Mouse (Mus musculus) left cerebral cortex, adult 18-20 months (tissue): ENCODE data around the gene Slc39a3. TPM values are rescaled to one million over a fixed set of nuclear protein-coding genes. Genes with fewer than 3 reads are reported as not detected.
"Not testable (repeated sequence)": the region's sequence is repeated elsewhere in the genome, so short reads cannot be mapped to it uniquely, and the experiment has no call there.

Experiments
- DNase-seq, 2 experiments: peaks; one replicate each; pipeline ENCODE4 v3.0.0; 2021 to 2022; ENCODE audit warnings: low spot score in 2 of 2, mixed read lengths in 1 of 2
- total RNA-seq, 2 experiments: library from RNA; stranded (reverse); gene quantifications; 2 replicates each; pipeline ENCODE4 v1.2.3; 2021

Gene Slc39a3
- total RNA-seq, 2 experiments from 2014 or later = 56.9 to 60.1 TPM

DNA sequence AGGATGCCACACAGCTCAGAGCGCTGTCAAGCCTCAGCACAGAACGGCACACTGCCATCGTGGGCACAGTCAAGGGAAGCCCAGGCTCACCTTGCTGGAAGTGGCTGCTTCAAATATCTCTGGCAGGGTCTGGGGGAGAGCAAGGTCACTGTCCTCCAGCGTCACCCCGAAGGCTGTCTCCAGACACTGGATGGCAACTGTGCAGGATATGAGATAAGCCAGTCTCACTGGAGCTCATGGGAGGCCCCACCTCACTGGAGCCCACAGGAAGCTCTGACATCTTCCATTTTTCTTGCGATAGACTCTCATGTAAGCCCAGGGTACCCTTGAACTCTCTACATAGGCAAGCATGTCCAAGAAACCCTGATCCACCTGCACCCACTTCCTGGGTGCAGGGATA is 13.9 kb upstream of the Slc39a3 start:
- no peak for DNase-seq

DNA sequence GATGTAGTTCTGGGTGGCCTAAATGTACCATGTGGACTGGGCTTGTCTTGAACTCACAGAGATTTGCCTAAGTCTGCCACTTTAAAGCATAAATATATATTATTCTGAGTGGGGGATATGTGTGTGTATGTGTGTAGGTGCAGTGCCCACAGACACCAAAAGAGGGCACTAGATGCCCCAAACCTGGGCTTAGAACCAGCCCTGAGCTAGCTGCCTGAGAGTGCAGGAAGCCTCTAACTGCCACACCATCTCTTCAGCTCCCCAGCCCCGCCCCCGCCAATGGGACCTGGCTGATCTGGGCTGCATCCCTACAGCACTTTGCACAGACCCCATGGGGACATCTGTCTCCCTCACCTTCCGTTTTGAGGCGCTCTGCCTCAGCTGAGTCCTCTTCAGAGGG is 13.4 kb upstream of the Slc39a3 start:
- no peak for DNase-seq

DNA sequence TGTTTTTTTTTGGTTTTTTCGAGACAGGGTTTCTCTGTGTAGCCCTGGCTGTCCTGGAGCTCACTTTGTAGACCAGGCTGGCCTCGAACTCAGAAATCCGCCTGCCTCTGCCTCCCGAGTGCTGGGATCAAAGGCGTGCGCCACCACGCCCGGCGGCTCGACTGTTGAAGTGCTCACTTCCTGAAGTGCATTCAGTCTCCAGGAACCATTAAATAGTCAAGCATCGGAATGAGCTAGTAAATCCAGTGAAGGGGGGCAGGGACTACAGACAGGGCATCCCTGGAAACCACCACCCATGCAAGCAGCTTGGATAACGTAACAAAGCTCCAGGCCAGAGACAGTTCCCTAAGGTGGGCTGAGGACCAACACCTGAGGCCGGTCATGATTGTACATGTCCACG is 8.0 kb upstream of the Slc39a3 start:
- not testable (repeated sequence) for DNase-seq

- peak; percentile 73 to 79 for DNase-seq
Observed at GRCm38 (mm10) chr10:81041458-81042175, 4.4 kb upstream of the Slc39a3 start.

- DNase-seq = no peak
Observed at GRCm38 (mm10) chr10:81036251-81036650, 975 bp downstream of the Slc39a3 start.

- DNase-seq = no peak
Observed at GRCm38 (mm10) chr10:81033586-81033985, 3.6 kb downstream of the Slc39a3 start.

GRCm38 (mm10) chr10:81029031-81029430 is 8.2 kb downstream of the Slc39a3 start:
- DNase-seq = no peak

GRCm38 (mm10) chr10:81028219-81028618 is 9.0 kb downstream of the Slc39a3 start:
- no peak for DNase-seq

GRCm38 (mm10) chr10:81027331-81027730 is 9.9 kb downstream of the Slc39a3 start:
- peak; percentile 27 to 60 for DNase-seq

DNA sequence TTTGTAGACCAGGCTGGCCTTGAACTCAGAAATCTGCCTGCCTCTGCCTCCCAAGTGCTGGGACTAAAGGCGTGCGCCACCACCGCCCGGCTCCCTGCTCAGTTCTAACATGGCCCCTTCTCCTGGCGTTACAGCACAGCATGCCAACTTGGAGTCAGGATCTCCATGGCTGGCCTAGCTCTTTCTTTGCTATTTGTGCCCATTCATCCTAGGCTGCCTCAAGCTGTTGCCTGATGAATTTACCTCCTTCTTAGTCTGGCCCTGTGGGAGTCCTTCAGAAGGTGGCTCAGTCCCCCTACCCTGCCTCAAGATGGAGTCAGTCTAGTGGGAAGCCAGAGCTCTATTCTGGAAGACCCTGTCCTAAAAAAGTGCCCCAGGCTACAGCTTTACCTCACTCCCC is 10.4 kb downstream of the Slc39a3 start:
- no peak for DNase-seq

GRCm38 (mm10) chr10:81025639-81026275 is 11.5 kb downstream of the Slc39a3 start, which contains the start of gene Diras1:
Gene Diras1 (minus strand): TSS chr10:81025662.
- no peak for DNase-seq

DNA sequence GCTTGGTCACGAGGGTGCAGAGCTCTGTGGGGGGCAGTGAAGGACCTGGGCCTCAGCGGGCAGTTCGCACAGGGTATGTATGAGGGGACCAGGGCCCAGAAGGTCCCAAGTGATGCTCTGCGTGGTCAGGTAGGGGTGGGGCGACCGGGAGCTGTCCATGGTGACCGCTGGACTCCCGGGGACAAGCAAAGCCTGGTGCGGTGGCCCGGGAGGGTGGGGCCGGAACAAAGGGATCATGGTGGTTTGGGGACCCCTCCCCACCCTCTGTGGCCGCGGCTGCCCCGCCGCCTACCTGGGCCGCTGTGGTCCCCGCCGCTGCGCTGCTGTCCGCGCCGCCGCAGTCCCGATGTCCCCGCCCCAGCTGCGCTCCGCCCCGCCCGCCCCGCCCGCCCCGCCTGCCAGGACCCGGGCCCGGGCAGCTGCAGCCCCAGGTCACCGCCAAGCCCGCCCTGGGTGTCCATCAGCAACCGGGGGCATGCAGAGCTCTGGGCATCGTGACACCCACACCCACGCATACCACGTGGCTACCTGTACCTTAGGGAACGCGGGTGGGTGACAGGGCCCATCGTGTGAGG is 12.1 kb downstream of the Slc39a3 start:
- no peak for DNase-seq

- DNase-seq = no peak
Observed at GRCm38 (mm10) chr10:81024346-81024937, 12.8 kb downstream of the Slc39a3 start.

- no peak for DNase-seq
Observed at GRCm38 (mm10) chr10:81022744-81023143, 14.5 kb downstream of the Slc39a3 start.

DNA sequence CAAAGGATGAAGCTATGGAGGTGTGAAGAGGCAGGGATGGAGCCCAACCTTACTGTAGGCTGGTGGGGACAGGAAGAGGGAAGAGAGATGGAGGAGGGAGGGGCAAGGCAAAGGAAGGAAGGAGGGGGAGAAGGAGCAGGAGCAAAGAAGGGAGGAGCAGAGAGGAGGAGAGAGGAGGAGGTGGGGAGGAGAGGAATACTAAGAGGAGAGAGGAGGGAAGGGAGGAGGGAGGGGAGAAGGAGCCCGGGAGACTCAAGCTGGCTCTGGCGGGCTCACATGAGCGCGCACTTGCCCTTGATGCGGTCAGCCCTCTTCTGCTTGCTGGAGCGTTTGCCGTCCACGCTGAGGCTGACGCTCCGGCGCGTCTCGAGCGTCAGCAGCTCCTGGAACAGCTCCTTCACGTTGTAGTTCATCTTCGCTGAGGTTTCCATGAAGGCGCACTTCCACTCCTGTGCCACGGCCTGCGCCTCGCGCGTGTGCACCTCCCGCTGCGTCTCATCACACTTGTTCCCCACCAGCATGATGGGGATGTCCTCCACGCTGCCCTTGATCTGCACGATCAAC is 15.6 kb downstream of the Slc39a3 start:
- DNase-seq = peak in 1 of 2 experiments; percentile 40

GRCm38 (mm10) chr10:81020207-81020606 is 17.0 kb downstream of the Slc39a3 start:
- no peak for DNase-seq

DNA sequence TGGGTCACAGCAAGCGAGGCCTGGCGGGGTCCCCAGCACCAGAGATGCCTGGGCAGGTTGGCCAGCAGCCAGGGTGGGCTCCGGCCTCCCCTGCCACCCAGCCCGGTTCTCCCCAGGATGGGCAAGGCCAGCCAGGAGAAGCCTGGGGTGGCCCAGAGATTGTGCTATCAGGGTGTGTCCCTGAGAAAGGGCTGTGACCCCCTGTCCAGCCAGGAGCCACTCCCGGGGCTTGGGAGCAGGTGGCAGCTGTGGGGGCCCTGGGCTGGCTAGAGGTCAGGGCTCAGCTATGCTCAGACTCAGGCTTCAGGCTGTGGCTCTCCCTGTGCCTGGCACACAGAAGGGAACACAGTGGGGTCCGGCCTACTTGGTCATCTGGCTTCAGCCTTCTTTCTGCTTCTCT is 17.5 kb downstream of the Slc39a3 start:
- no peak for DNase-seq

- no peak for DNase-seq
Observed at GRCm38 (mm10) chr10:81018326-81018725, 18.9 kb downstream of the Slc39a3 start.

DNA sequence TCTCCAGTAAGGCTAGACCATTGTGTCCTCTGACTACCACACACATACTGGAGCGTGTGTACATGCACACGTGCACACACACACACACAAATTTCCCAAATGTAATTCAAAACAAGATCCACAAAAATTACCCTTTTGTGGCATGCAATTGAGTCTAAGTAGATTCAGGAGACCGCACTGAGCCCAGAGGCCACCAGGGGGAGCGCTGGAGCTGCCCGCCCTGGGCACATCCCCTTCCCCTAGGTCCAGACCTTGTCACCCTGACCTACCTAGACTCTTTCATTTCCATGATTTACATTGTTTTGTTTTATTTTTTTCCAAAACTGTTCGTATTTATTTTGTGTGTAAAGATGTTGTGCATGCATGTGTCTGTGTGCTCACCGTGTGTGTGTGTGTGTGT is 20.6 kb downstream of the Slc39a3 start:
- DNase-seq = peak in 1 of 2 experiments; percentile 66

- DNase-seq = no peak
Observed at GRCm38 (mm10) chr10:81015666-81016065, 21.6 kb downstream of the Slc39a3 start.
